Mouse (Mus musculus) ES-E14 (cell line): ENCODE results near the gene Dip2b. TPM values are rescaled to one million over a fixed set of nuclear protein-coding genes. Genes with fewer than 3 reads are reported as not detected.

Experiments
- DNase-seq: peaks from one replicate; pipeline ENCODE4 v3.0.0-alpha.2; 2013; ENCODE audit warnings: low read depth, low spot score
- H3K27ac ChIP-seq: 2 replicates; pipeline ENCODE4 v1.5.1; 2012; ENCODE audit warnings: low read depth, mild to moderate bottlenecking, low read length, moderate library complexity, mixed read lengths; ENCODE audit not compliant: poor library complexity, insufficient read depth, severe bottlenecking
- H3K36me3 ChIP-seq: 2 replicates; pipeline ENCODE4 v1.6.1; 2012; ENCODE audit warnings: mild to moderate bottlenecking, low read length, moderate library complexity, mixed read lengths; ENCODE audit not compliant: control insufficient read depth, poor library complexity, insufficient read depth, severe bottlenecking
- H3K4me1 ChIP-seq, 2 experiments: fragments of 150-350 bp in 1 of 2; sonication (generic) in 1 of 2; 2 replicates each; pipeline ENCODE4 v1.6.1; 2012; ENCODE audit warnings: low read length in 2 of 2, mild to moderate bottlenecking in 1 of 2, mixed read lengths in 1 of 2; ENCODE audit not compliant: control insufficient read depth in 2 of 2, insufficient read depth in 2 of 2, poor library complexity in 1 of 2
- H3K4me3 ChIP-seq, 2 experiments: fragments of 150-350 bp in 1 of 2; sonication (generic) in 1 of 2; 2 replicates each; pipeline ENCODE4 v1.5.1; 2012; ENCODE audit warnings: low read length in 2 of 2, low read depth in 1 of 2, mild to moderate bottlenecking in 1 of 2, mixed read lengths in 1 of 2; ENCODE audit not compliant: insufficient read depth in 1 of 2, poor library complexity in 1 of 2, severe bottlenecking in 1 of 2
- H3K9ac ChIP-seq: 2 replicates; pipeline ENCODE4 v1.6.1; 2012; ENCODE audit warnings: low read depth, mild to moderate bottlenecking, low read length, mixed read lengths; ENCODE audit not compliant: poor library complexity, insufficient read depth, severe bottlenecking
- H3K9me3 ChIP-seq: fragments of 150-350 bp; sonication (generic); 2 replicates; pipeline ENCODE4 v1.6.1; 2012; ENCODE audit warnings: low read depth, mild to moderate bottlenecking, low read length; ENCODE audit not compliant: control insufficient read depth, insufficient read depth
- CHD2 ChIP-seq: IDR thresholded peaks from 2 replicates; pipeline ENCODE4 v1.6.1; 2014; ENCODE audit warnings: mild to moderate bottlenecking, low read depth, low read length, inconsistent platforms
- HCFC1 ChIP-seq: IDR thresholded peaks from 2 replicates; pipeline ENCODE4 v1.6.1; 2012; ENCODE audit warnings: low read length, inconsistent platforms, borderline replicate concordance; ENCODE audit not compliant: insufficient read depth
- MAFK ChIP-seq: IDR thresholded peaks from 2 replicates; pipeline ENCODE4 v1.6.1; 2014; ENCODE audit warnings: mild to moderate bottlenecking, low read depth, low read length, inconsistent platforms; ENCODE audit not compliant: insufficient read depth
- ZC3H11A ChIP-seq: IDR thresholded peaks from 2 replicates; pipeline ENCODE4 v1.6.1; 2012; ENCODE audit warnings: low read depth, mild to moderate bottlenecking, inconsistent platforms, low read length, borderline replicate concordance
- ZNF384 ChIP-seq: IDR thresholded peaks from 2 replicates; pipeline ENCODE4 v1.6.1; 2012; ENCODE audit warnings: low read depth, low read length, inconsistent platforms
- in situ Hi-C, 2 experiments: fragments of 600-800 bp; cut with MboI; formaldehyde crosslinking; loops; one replicate each; pipeline ENCODE4 v1.15.1; 2025; ENCODE audit warnings: low sequenced_read_pairs in 2 of 2, inconsistent platforms in 1 of 2; ENCODE audit not compliant: unreplicated experiment in 2 of 2
- total RNA-seq: library from RNA; depleted of rRNA; stranded (reverse); fragments of 300-350 nt; gene quantifications from 2 replicates; pipeline ENCODE4 v1.2.3, GENCODE M21; 2012

Gene Dip2b
- total RNA-seq, 1 experiment = 21.1 TPM

DNA sequence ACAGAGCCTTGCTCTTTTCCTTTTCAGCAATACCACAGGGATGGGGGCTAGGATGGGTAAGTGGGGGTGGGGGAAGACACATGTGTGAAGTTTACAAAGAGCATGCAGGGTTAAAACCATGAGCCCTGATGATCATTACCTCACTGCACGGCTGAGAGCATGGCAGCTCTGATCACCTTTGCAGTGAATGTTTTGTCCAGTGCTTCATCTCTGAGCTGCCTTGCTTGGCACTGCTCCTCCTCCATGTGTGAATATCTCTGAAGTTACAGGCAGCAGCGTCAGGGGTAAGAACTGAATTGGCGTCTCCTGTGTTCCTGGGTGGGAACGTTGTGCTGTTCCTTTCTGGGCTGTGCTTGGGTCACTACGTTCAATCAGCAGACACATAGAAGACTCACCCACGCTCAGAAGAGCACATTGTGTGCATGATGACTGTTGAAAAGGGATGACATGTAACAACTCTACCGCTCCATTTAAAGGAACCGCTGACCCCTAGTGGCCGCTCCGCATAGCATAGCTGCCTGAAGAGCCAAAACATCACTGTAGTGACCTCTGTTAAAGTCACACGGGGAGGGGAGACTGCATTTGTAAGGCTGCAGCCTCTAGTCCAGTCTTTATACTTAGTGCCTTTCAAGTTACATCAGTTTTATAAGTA lies 88.1 kb downstream of the Dip2b start:
- in situ Hi-C loops = no loop called here
- Histone ChIP-seq H3K27ac (no peak overlapping the region), H3K9me3 (no peaks in the 10 kb centered on the region), H3K9ac (no peak overlapping the region), H3K36me3 (no peaks in the 10 kb centered on the region; the same call in 1 of the 2 replicates), H3K4me3 (no peak overlapping the region), H3K4me1 (no peaks in the 10 kb centered on the region; a peak in 1 of 4 replicates)
- peak; percentile 49 for DNase-seq
- TF ChIP-seq ZNF384 (no peak), ZC3H11A (peak; percentile 36; the same call in 1 of the 2 replicates)

DNA sequence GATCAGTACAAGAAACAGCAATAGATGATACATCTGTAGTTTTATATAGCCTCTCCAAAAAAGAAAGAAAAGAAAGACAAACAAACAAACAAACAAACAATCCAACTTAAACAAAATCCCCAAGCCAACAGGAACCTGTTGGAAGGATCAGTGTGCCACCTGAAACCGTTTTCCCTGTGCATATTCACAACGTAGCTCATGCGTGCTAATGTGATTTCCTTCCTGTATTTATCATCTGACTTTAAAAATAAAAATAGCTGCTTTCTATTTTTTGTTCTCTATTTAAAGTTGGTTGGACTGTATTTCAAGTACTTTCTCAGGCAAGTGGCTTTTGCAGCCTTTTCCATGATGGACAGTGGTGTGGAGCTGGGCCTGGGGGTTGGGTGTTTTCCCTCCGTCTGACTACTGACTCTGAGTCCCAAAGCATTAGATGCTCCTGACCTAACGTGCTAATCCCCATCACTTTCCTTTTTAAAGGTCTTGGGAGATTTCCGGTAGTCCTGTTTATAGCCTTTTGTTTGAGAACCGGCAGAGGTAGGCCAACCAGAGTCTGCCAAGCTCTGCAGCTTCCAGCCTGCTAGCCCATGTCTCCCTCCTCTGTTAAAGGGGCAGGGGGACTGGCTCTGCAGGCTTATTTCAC lies 90.8 kb downstream of the Dip2b start:
- no peak overlapping the region for H3K9ac ChIP-seq
- H3K9me3 ChIP-seq = no peaks in the 10 kb centered on the region
- TF ChIP-seq MAFK (no peak), ZNF384 (no peak), HCFC1 (no peak), ZC3H11A (no peak), CHD2 (no peak)
- H3K4me3 ChIP-seq = no peak overlapping the region
- in situ Hi-C loops = no loop called here
- H3K4me1 ChIP-seq = no peaks in the 10 kb centered on the region; a peak in 1 of 4 replicates
- H3K36me3 ChIP-seq = peaks cover 3% of the 10 kb centered on the region; the same call in 1 of the 2 replicates
- DNase-seq = no peak
- H3K27ac ChIP-seq = no peak overlapping the region

DNA sequence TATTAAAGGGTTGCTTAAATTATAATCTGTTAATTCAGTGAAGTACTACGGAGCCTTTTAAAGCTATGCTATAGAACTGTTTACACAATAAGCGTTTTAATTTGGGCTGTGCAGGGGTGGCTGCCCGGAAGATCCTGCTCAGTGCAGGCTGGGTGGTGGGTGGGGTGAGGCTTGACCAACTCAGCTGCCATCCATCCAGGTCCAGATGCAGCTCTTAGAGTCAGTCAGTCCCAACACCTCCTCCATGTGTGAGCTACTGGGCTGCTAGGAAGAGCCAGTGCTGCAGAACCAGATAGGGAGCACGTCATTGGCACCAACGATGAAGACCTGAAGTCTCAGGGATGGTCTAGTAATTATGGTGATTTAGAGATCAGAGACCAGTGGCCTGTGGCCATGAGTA lies 101.2 kb downstream of the Dip2b start:
- in situ Hi-C loops = no loop called here
- TF ChIP-seq HCFC1 = no peak
- TF ChIP-seq ZNF384 = no peak
- TF ChIP-seq CHD2 = no peak
- TF ChIP-seq ZC3H11A = no peak
- no peak for TF ChIP-seq MAFK
- Histone ChIP-seq H3K27ac (no peak overlapping the region), H3K36me3 (peaks cover 2% of the 10 kb centered on the region; the same call in 1 of the 2 replicates), H3K4me1 (no peaks in the 10 kb centered on the region), H3K9me3 (no peaks in the 10 kb centered on the region), H3K9ac (no peak overlapping the region), H3K4me3 (no peak overlapping the region)
- no peak for DNase-seq

DNA sequence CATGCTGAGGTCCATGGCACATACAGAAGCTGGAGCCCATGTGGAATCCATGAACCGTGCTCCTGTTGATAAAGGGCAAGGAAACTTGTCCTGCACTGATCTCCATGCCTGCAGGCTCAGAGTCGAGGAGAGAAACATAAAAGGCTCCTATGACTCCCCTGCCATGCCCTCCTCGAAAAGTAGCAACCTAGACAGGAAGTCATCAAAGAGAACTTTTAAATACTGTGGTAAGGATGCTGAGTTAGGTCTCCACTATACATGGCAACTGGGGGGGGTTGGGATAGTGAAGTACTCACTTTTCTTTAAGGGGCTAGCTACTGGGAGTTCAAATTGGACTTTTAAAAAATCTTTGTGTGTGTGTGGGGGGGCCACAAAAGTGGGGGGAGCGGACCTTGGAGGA lies 102.0 kb downstream of the Dip2b start:
- Histone ChIP-seq H3K4me1 (no peaks in the 10 kb centered on the region), H3K4me3 (no peak overlapping the region), H3K9me3 (no peaks in the 10 kb centered on the region), H3K9ac (no peak overlapping the region), H3K27ac (no peak overlapping the region), H3K36me3 (peaks cover 2% of the 10 kb centered on the region; the same call in 1 of the 2 replicates)
- DNase-seq = no peak
- TF ChIP-seq HCFC1 = no peak
- in situ Hi-C loops = no loop called here
